Mouse (Mus musculus): ENCODE data around the gene Eif4h. TPM values are rescaled to one million over a fixed set of nuclear protein-coding genes. Genes with fewer than 3 reads are reported as not detected.

Gene Eif4h
- polyA plus RNA-seq, 1 experiment, result 309 TPM

DNA sequence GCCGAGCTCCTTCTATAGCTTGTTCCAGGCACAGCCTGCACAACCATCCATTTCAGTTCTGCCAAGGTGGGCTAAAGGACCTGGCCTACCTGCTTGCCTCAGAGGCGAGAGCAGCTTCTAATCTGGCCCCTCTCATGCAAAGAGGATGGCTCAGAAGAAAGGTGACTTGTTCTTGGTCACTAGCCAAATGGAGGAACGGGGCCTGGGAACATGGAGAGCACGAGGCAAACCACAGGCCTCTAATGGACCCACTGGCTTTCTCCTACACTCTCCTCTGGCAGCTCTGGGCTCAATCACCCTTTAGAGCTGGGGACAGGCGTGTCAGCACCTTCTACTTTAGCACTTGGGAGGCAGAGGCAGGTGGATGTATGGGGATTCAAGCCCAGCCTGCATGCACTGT, 35.7 kb upstream of the Eif4h start:
- Histone ChIP-seq H3K27me3 (ENCODE audit: control insufficient read depth, insufficient read depth, low read length, poor library complexity, severe bottlenecking) (no peaks in the 10 kb centered on the region), H3K36me3 (ENCODE audit: control insufficient read depth, insufficient read depth, low read length, poor library complexity, severe bottlenecking) (no peaks in the 10 kb centered on the region), H3K4me1 (ENCODE audit: control insufficient read depth, insufficient read depth, low read length) (peaks cover 4% of the 10 kb centered on the region), H3K9me3 (replicated peaks; ENCODE audit: control insufficient read depth, insufficient read depth, low read length, poor library complexity, severe bottlenecking) (no peaks in the 10 kb centered on the region), H3K27ac (ENCODE audit: insufficient read depth, low read length) (no peak overlapping the region), H3K9ac (ENCODE audit: low read depth, poor library complexity, severe bottlenecking) (no peak overlapping the region), H3K4me3 (ENCODE audit: low read depth, low read length) (no peak overlapping the region)
- no peak for TF ChIP-seq CTCF (IDR thresholded peaks at IDR 0.05; ENCODE audit: low read depth, low read length)
- TF ChIP-seq EP300 (IDR thresholded peaks at IDR 0.05; ENCODE audit: insufficient read depth, low read depth, low read length), result no peak
- TF ChIP-seq POLR2A (IDR thresholded peaks at IDR 0.05; ENCODE audit: insufficient read depth, low read length), result no peak

- Histone ChIP-seq H3K9me3 (replicated peaks; ENCODE audit: control insufficient read depth, insufficient read depth, low read length, poor library complexity, severe bottlenecking) (no peaks in the 10 kb centered on the region), H3K27me3 (ENCODE audit: control insufficient read depth, insufficient read depth, low read length, poor library complexity, severe bottlenecking) (no peaks in the 10 kb centered on the region), H3K4me3 (ENCODE audit: low read depth, low read length) (peak overlapping the region; percentile 43), H3K4me1 (ENCODE audit: control insufficient read depth, insufficient read depth, low read length) (peaks cover 4% of the 10 kb centered on the region), H3K36me3 (ENCODE audit: control insufficient read depth, insufficient read depth, low read length, poor library complexity, severe bottlenecking) (no peaks in the 10 kb centered on the region), H3K27ac (ENCODE audit: insufficient read depth, low read length) (no peak overlapping the region), H3K9ac (ENCODE audit: low read depth, poor library complexity, severe bottlenecking) (no peak overlapping the region)
- TF ChIP-seq CTCF (IDR thresholded peaks at IDR 0.05; ENCODE audit: low read depth, low read length) (no peak), POLR2A (IDR thresholded peaks at IDR 0.05; ENCODE audit: insufficient read depth, low read length) (no peak), EP300 (IDR thresholded peaks at IDR 0.05; ENCODE audit: insufficient read depth, low read depth, low read length) (no peak)
Measured at GRCm38 (mm10) chr5:134672611-134673010, 33.3 kb upstream of the Eif4h start.

DNA sequence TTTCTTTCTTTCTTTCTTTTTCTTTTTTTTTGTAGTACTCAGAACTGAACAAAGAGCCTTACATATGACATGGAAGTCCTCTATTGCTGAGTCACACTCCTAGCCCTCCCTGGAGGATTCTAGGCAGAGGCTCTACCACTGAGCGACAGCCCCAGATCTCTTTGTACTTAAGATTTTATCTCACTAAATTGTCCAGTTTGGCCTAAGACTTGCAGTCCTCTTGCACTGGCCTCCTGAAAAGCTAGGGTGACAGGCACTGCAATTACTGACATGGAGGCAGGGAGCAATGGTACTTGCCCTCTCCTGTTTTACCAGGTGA, 32.9 kb upstream of the Eif4h start:
- H3K9me3 ChIP-seq (replicated peaks; ENCODE audit: control insufficient read depth, insufficient read depth, low read length, poor library complexity, severe bottlenecking), result no peaks in the 10 kb centered on the region
- H3K27ac ChIP-seq (ENCODE audit: insufficient read depth, low read length), result no peak overlapping the region
- H3K4me1 ChIP-seq (ENCODE audit: control insufficient read depth, insufficient read depth, low read length), result peaks cover 4% of the 10 kb centered on the region
- H3K9ac ChIP-seq (ENCODE audit: low read depth, poor library complexity, severe bottlenecking), result no peak overlapping the region
- no peak for TF ChIP-seq POLR2A (IDR thresholded peaks at IDR 0.05; ENCODE audit: insufficient read depth, low read length)
- TF ChIP-seq EP300 (IDR thresholded peaks at IDR 0.05; ENCODE audit: insufficient read depth, low read depth, low read length), result no peak
- no peak for TF ChIP-seq CTCF (IDR thresholded peaks at IDR 0.05; ENCODE audit: low read depth, low read length)
- H3K4me3 ChIP-seq (ENCODE audit: low read depth, low read length), result no peak overlapping the region
- no peaks in the 10 kb centered on the region for H3K27me3 ChIP-seq (ENCODE audit: control insufficient read depth, insufficient read depth, low read length, poor library complexity, severe bottlenecking)
- H3K36me3 ChIP-seq (ENCODE audit: control insufficient read depth, insufficient read depth, low read length, poor library complexity, severe bottlenecking), result no peaks in the 10 kb centered on the region

DNA sequence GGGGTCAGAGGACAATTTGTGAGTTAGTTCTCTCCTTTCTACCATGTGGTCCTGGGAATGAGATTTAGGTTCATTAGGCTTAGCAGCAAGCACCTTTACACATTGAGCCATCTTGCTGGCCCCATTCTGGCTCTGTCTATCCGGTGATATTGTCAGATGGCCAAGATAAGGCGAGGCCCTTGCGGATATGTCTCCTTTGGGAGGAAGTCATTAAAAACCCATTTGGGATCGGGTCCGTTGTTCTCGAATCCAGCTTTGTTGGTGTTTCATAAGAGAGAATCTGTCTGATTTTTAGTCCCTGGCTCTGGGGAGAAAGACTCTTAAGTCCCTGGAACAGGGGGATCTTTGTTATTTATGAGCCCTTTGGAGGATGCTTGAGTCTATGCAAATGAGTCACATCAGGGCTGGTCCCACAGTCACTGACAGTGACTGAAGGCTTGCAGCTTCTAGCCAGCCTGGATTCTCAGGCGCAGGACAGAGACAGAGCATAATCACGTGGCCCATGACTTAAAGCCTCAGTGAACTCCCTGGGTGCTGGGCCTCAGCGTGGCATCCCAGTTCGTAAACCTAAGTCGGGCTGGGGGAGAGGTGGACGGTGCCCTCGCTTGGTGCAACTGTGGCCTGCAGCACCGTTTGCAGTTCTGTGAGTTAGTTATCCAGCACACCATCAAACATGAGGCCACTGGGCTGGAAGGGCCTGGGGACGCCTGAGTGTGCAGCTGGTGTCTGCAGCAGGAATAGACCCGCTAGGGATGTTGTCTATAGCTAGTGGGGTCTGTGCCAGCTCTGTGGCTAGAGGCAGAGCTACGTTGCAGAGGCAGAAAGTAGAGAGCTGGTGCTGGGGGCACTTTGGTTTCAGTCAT, 32.3 kb upstream of the Eif4h start:
- H3K36me3 ChIP-seq (ENCODE audit: control insufficient read depth, insufficient read depth, low read length, poor library complexity, severe bottlenecking), result no peaks in the 10 kb centered on the region
- TF ChIP-seq EP300 (IDR thresholded peaks at IDR 0.05; ENCODE audit: insufficient read depth, low read depth, low read length) (no peak), POLR2A (IDR thresholded peaks at IDR 0.05; ENCODE audit: insufficient read depth, low read length) (no peak), CTCF (IDR thresholded peaks at IDR 0.05; ENCODE audit: low read depth, low read length) (no peak)
- H3K27me3 ChIP-seq (ENCODE audit: control insufficient read depth, insufficient read depth, low read length, poor library complexity, severe bottlenecking), result no peaks in the 10 kb centered on the region
- peaks cover under 1% of the 10 kb centered on the region for H3K4me1 ChIP-seq (ENCODE audit: control insufficient read depth, insufficient read depth, low read length)
- H3K27ac ChIP-seq (ENCODE audit: insufficient read depth, low read length), result no peak overlapping the region
- H3K4me3 ChIP-seq (ENCODE audit: low read depth, low read length), result no peak overlapping the region
- no peaks in the 10 kb centered on the region for H3K9me3 ChIP-seq (replicated peaks; ENCODE audit: control insufficient read depth, insufficient read depth, low read length, poor library complexity, severe bottlenecking)
- no peak overlapping the region for H3K9ac ChIP-seq (ENCODE audit: low read depth, poor library complexity, severe bottlenecking)

DNA sequence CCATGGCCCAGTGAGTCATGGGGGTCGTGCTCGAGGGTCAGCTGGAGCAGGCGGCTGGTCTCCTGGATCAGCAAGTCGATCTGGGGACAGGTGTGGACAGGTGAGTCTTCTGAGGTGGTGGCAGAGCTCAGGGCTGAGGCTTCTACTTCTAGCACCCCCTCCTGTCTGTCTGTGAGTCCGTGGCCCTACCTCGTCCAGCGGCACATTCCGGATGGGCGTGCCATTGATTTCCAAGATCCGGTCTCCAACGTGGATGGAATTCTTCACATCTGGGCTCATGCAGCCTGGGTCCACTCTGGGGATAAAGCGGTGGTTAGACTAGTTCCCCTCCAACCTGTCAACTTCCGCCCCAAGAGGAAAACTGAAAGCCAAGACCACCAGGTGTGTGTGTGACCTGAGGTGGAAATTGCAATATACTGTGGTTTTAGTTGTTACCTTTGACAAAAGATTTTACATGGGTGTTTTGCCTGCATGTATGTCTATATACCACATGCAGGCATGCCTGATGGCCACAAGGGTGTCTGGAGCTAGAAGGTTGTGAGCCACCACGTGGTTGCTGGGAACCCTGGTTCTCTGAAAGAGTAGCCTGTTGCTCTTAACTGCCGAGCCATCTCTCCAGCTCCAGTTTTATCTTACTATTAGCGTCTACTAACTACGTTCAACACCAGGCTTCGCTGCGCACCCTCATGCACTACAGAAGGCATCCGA, 29.9 kb upstream of the Eif4h start:
- Histone ChIP-seq H3K9ac (ENCODE audit: low read depth, poor library complexity, severe bottlenecking) (peak overlapping the region; percentile 26; the same call in 1 of the 2 replicates), H3K27me3 (ENCODE audit: control insufficient read depth, insufficient read depth, low read length, poor library complexity, severe bottlenecking) (no peaks in the 10 kb centered on the region), H3K27ac (ENCODE audit: insufficient read depth, low read length) (peak overlapping the region; percentile 23; the same call in 1 of the 2 replicates), H3K4me3 (ENCODE audit: low read depth, low read length) (peak overlapping the region; percentile 61), H3K9me3 (replicated peaks; ENCODE audit: control insufficient read depth, insufficient read depth, low read length, poor library complexity, severe bottlenecking) (no peaks in the 10 kb centered on the region), H3K4me1 (ENCODE audit: control insufficient read depth, insufficient read depth, low read length) (no peaks in the 10 kb centered on the region), H3K36me3 (ENCODE audit: control insufficient read depth, insufficient read depth, low read length, poor library complexity, severe bottlenecking) (no peaks in the 10 kb centered on the region)
- TF ChIP-seq EP300 (IDR thresholded peaks at IDR 0.05; ENCODE audit: insufficient read depth, low read depth, low read length), result no peak

DNA sequence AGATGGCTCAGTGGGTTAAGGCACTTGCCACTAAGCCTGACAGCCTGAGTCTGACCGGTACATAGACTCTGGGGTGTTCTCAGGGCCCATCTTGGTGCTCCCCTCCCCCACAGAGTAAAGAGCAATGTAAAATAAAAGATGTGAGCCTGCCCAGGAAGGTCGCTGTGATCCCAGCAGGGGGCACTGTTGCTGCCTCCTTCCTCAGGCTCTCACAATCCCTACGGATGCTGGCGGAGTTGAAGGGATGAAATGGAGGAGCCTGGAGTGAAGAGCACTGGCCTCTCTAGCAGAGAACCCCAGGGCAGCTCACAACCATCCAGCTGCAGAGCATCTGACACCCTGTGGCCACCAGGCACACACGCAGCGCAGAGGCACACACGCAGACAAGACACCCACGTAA, 29.2 kb upstream of the Eif4h start:
- peak overlapping the region; percentile 61 for H3K4me3 ChIP-seq (ENCODE audit: low read depth, low read length)
- peak overlapping the region; percentile 26; the same call in 1 of the 2 replicates for H3K9ac ChIP-seq (ENCODE audit: low read depth, poor library complexity, severe bottlenecking)
- no peaks in the 10 kb centered on the region for H3K27me3 ChIP-seq (ENCODE audit: control insufficient read depth, insufficient read depth, low read length, poor library complexity, severe bottlenecking)
- H3K4me1 ChIP-seq (ENCODE audit: control insufficient read depth, insufficient read depth, low read length), result no peaks in the 10 kb centered on the region
- no peaks in the 10 kb centered on the region for H3K9me3 ChIP-seq (replicated peaks; ENCODE audit: control insufficient read depth, insufficient read depth, low read length, poor library complexity, severe bottlenecking)
- TF ChIP-seq CTCF (IDR thresholded peaks at IDR 0.05; ENCODE audit: low read depth, low read length) (peak; percentile 85), POLR2A (IDR thresholded peaks at IDR 0.05; ENCODE audit: insufficient read depth, low read length) (no peak)
- no peaks in the 10 kb centered on the region for H3K36me3 ChIP-seq (ENCODE audit: control insufficient read depth, insufficient read depth, low read length, poor library complexity, severe bottlenecking)
- 0 out of 2 replicates have a peak overlapping the region, but pooled peaks have one; percentile 15 for H3K27ac ChIP-seq (ENCODE audit: insufficient read depth, low read length)
